Mouse (Mus musculus): ENCODE measurements around the gene C130032M10Rik.

C130032M10Rik gene

DNA sequence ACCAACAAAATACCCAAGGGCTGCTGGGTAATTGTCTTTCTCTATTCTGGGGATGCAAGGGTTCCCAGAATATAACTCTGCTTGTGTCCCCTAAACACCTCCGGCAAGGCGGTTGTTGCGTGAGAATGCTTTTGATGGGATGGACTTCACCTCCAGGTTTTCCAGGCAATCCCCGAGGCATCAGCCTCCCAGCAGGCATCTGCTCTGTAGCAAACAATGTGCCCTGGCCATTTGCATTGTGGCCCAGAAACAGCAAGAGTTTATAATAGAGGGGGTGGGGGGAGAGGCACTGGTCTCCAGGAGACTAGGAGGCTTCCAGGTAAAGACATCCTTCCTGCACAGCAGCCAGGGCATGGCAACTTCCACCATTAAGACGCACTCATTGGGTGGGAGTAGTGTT is 33.6 kb downstream of the C130032M10Rik start:
- no peak for DNase-seq

DNA sequence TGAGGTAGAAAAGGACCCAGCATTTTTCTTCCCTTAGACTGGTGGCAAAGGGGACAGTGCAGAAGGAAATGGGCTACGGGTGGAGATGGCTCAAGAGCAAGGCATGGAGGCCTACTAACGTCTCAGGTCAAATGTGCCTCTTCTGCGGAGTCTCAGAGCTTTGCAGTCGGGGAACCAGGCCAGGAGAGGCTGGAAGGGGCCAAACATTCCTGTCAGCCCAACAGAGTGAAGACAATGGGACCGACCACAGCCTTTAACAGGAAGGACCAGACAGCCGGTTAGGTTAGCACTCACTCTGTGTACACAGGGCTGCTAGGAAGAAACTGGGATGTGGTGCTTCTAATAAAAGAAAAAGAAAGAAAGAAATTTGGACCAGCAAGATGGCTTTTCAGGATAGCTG is 34.5 kb downstream of the C130032M10Rik start:
- no peak for DNase-seq

DNA sequence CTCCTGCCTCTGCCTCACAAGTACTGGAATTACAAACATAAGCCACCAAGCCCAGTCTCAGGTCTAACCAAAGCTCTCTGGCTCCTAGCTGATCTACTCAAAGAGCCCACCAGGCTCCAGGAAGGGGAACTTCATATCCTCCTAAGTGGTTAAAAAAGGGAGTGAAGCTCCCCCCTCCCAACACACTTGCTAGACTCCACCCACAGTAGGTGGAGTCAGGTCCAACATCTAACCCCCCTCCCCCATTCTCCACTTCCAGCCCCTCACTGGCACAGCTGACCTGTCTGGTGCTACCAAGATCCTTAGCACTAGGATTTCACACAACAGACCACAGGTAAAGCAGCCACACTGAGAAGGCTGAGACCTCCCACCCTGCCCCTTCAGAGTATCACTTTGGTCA is 38.3 kb downstream of the C130032M10Rik start:
- DNase-seq = no peak

DNA sequence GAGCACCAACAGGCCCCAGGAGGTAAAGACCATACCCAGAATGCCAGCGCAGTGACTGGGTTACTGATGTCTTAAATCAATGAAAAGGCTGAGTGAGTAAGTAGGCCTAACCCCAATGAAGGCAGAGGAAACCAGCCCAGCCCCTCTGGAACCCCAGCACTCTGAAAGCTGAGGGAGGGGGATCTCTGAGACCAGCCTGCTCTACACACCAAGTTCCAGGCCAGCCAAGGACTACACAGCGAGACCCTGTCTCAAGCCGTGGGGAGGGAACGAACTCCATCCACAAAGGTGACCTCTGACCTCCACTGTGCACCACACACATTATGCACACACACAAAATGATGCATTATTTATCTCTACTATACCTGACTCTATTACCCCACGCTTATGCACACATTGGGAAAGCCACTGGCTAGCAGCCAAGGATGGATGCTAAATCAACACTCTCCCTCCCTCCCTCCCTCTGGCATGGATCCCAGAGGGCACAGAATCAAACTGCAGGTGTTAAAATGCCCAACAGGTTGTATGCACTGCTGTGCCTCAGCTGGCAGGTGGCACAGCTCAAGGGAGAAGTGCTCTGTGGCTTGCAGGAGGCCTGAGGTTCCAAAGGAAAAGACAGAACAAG is 39.0 kb downstream of the C130032M10Rik start:
- DNase-seq = no peak

DNA sequence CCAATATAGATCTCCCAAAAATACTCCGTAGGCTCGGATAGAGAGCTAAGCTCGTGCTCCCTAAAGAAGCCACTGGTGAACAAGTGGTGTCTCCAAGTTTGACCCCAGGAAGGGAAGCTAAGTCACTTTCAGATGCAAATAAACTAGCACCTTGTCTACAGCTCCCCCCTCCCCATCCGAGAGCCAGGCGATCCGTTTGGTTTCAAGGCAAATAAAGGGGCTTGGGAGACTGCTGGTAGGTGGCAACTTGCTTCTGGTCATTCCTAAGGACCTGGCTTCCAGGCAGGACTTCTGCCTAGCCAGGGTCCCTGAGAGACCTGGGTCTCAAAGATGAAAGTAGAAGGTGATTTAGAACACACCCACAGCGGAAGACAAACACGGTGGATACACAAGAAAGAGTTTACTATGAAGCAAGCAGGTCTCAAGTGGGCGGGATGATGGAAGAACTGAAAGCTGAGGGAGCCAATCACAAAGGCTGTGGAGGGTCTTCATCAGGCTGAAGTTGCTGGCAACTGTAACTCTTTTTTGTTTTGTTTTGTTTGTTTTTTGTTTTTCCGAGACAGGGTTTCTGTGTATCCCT is 40.9 kb downstream of the C130032M10Rik start:
- DNase-seq = no peak

DNA sequence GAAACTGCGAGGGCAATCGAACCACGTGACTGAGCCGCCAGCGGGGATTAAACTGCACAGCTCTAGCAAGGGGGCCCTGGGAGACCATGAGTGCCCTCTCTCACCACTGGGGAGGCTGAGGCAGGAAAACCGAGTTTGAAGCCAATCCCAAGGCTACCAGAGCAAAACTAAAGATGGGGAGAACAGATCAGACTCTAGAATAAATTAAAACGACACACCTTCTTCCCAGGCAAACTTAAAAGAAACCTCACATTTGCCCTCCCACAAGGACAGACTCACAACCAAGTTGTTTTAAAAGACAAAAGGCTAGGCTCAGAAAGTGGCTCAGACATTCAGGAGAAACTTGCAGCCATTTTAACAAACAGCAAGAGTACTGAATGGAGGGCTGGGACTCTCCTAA is 41.6 kb downstream of the C130032M10Rik start:
- DNase-seq = no peak

DNA sequence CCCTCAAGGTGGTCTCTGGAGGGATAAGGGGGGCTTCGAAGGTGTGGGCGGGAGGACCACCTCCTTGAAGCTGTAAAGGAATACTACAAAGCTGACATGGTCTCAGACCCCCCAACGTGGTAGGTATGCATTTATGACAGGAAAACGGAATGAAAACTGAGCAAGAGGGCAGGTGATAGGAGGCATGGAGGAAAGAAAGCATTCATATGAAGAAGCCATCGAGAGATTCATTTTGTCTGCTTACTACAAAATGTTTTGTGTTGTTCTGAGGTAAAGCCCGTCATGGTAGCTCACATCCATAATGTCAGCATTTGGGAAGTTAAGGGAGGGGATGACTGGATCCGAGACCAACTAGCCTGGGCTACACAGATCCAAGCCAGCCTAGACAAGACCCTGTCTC is 44.6 kb downstream of the C130032M10Rik start:
- DNase-seq = no peak

DNA sequence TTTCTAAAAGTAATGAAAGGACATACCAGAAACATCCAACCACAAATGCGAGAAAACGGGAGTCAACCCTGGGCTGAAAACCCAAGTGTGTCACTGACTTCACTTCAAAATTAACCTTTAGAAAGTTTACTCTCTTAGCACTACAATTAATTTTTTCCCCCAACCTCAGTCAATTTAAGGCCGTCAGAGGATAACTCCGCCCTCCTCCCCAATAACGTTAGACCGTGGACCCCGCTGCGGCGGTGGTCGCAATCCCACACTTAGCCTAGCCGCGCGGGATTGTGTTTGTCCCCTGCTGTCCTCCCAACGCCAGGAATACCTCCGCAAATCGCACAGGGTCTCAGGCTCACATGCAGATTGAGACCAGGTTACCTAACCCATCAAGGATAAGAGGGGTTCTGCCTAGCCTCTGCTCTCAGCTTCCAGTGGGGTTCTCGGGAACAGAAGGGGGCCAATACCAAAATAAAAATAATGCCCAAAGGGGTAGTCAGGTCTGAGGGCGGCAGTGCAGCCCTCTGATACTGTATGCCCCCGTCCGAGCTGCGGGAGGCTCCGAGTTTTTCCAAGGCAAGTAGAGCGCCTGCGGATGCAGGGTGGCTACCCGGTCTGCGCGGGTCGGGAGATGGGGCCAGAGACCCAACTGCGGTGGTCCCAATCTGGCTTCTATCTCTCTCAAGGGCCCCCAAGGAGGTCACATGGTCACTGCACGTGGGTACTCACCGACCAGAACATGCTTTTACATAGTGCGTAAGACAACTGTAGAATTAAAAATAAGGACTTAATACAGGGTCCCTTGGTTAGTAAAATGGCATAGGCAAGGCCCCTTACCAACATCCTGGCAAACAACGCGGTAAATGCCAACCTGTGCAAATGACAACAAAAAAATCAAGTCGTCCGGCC is 45.5 kb downstream of the C130032M10Rik start:
- DNase-seq = no peak

DNA sequence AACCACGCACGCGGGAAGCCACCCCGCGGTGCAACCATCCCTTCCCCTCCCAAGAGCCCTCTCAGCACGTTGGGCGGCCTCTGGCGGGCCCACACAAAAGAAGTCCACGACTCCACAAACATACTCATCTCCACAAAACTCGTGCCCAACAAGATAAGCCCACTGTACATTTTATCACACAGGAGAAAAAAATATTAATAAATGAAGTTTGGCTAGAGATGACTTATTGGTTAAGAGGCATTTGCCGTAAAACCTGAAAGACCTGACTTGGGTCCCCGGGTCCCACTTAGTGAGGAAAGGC is 46.1 kb downstream of the C130032M10Rik start:
- no peak for DNase-seq

DNA sequence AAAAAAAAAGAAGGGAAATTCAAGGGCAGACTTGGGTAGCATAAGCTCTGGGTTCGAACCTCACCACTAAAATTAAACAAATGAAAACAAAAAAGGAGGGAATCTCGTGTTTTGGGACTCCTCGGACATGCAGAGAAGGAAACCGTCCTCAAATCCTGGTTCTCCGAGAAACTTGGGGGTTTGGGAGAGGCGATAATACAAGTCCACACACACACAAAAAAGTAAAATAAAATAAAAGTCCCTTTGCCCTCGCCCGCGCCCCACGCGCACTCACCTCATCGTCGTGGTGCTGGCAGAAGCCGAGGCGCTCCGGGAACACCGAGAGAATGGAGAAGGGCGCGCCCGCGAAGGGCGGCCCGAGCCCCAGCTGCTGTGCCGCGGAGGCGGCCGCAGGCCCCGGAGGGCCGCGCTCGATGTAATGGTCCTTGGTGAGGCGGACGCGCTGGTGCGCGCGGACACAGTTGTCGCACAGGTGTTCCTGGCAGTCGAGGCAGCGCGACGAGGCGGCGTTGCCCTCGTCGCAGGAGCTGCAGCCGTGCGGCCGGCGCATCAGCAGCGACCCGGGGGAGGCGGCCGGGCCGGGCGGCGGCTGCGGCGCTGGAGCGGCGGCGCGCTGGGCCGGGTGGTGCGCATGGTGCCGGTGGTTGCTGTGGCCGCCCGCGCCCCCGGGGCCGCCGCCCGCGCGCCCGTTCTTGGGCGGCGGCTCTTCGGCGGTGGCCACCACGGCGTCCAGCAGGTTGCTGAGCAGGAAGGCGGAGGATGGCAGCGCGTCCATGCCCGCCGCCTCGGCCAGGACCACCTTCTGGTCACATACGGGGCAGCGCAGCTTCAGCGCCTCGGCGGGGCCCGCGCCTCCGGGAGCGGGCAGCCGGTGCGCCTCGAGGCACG is 46.8 kb downstream of the C130032M10Rik start:
- no peak for DNase-seq

DNA sequence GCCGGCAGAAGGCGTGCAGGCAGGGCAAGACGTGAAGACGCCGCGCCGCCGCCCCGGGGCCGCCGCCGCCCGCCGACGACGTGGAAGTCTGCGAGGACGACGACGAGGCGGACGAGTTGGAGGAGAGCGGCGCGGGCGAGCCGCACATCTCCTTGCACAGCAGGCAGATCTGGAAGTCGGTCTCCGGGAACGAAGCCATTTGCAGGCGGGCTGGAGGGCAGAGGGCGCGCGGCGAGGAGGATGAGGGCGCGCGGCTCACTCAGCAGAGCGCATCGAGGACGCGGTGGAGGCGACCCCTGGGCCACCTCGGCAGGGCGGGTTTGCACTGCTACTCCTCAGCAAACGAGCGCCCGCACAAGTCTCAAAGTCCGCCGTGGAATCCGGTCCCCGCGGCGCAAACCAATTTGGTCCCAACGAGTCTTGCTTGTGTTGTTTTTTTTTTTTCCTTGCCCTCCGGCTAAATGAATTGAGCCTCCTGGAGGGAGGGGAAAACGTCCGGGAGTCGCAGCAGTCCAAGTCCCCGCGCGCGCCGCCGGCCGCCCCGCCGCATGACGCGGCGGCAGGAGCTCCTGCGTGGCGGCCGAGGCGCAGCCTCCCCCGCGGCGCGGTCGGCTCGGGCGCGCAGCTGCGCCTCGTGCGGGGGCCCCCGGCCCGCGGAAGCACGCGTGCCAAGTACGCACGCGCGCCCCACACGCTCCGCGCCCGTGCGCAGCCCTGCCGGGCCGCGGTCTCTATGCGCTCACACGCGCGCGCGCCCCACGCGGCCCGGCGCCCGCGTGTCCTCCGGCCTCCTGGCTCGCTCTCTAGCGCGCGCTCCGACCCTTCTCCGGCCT is 47.6 kb downstream of the C130032M10Rik start:
- DNase-seq = no peak

DNA sequence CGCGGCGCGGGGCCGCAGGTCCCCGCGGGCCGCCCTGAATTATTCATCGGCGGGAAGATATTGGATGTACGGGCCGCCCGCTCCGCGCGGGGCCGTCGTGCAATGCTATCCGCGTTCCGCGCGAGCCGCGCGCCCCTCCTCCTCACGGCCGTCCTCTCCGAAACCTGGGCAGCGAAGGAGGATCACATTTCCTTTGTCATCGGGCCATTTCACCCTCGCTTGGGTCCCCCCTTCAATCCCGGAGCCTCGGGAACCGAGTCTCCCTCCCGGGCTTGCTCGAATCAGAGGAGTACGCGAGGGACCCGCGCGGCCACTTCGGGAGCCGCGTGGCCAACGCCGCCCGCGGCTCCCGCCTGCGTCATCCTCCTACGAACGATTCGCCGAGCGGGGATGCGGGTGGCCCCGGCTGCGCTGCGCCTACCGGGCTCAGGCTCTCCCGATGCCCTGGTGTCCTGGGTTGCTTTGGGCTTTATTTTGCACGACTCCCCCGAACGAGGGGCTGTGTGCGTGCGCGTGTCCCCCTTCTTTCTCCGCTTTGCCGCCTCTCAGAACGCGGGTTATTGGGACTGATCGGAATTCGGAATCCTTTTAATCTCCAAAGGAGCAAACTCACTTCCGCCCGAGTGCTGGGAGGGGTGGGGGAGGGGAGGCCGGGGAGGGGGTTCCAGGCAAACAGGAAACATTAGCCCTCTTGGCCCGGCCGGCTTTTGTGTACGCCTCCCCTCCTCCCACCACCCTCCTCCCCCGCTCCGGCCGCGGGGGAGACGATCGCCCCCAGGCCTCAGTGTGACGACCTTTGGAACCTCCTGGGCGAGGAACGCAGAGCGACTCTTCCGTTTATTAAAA is 48.5 kb downstream of the C130032M10Rik start, which contains the start of gene Trim71:
Gene Trim71, minus strand, starts transcription at position 609 of the 846 bp plus-strand sequence.
- no peak for DNase-seq

DNA sequence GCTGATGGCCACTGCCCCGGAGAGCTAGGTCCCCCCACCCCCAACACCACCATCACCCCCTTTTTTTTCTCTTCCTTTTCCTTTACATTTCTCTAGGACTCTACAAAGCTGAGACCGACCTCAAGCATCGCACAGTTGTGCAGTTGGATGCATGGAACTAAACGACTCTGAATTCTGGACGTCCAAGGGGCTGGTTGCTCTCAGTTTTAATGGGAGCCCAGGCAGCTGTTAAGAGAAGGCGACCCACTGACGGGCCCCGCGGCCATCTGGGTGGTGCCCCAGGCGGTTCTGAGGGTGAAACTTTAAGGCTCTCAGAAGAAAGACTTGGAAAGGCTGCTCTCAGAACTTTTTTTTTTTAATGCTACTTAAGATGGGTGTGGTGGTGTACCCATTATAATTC is 49.2 kb downstream of the C130032M10Rik start:
- DNase-seq = no peak

Measured in heart, adult 11 months (tissue).